Mouse (Mus musculus): ENCODE measurements at regions not wholly inside any gene's neighbourhood (a gene's known extent, or its start where the extent isn't known, plus 50 kb on each side); places are given as distances from the start of the nearest gene placed in this dataset.

DNA sequence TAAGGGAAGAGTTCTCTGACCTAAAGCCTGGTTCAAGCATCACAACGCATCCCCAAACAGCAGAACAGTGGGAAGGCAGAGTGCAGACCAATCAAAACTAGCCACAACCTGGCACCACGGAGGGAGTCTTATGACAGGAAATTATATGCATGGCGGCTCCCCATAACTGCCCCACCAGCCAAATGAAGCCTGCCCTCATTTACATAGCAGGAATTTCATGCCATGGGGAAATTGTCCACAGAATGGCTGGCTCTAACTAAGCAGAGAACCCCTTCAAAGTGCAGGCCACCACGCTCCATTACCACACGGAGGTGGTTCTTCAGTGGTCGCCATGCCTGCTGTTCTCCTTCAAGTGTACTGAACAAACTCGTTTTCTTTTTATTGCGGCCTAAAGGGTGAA, 126.3 kb upstream of the Zc3h12c start:
- DNase-seq, result no peak

DNA sequence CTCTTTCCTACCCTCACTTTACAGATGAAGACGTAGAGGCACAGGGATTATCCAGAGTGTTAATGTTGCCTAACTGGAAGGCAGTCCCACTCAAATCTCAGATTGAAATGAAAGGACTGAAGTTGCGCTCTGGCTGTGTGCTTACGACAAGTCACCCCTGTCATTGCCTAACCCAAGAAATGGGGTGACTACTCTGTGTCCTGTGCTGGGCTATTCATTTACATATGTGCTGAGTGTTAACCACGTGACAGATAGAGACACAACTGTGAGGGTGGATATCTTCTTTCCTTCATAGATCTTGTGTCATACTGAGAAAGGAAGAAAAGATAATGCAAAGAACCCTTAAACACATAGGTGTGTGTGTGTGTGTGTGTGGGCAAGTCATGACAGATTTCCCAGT, 120.7 kb upstream of the Zc3h12c start:
- DNase-seq, result no peak

DNA sequence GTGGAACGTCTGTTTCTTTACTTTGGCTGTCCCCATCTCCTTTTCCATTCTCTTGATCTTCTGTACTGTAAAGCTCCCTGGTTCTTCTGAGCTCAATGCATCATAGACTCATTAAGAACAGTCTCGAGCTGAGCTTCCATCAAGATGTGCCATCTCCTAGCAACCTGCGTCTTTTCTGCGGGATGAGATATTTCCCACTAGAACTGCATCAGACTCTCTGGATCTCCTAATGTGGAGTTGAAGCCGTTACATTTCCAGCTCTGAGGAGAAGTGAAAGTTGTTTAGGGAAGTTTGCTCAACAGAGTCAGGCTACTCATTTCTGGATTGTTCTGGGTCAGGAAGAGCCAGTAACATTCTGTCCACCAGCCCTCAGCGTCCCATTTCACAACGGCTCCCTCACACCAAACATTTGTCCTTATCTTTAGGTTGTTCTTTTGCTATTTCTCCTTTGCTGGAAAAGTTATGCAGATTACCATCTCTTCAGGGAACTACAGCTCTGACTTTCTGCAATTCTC, 119.4 kb upstream of the Zc3h12c start:
- DNase-seq, result no peak

DNA sequence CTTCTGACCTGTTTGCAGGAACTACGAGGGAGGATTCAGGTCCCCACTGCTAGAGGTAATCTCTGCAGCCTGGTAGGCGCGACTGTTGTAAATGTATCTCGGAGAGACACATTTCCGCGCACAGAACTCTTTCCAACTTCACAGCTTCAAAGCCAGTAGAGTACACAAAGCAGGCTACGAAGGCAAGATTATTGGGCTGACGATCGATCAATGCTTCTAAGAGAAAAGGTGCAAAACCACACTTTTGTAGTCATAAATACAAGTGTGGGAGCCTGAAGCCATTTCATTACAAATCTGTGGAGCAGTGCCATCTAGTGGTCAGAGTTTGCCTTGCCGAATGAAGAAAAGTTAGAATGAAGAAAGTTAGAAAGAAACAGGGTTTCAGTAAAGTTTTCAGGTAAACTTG, 118.9 kb upstream of the Zc3h12c start:
- DNase-seq, result no peak

GRCm38 (mm10) chr9:52286104-52286503, 117.7 kb upstream of the Zc3h12c start:
- no peak for DNase-seq

DNA sequence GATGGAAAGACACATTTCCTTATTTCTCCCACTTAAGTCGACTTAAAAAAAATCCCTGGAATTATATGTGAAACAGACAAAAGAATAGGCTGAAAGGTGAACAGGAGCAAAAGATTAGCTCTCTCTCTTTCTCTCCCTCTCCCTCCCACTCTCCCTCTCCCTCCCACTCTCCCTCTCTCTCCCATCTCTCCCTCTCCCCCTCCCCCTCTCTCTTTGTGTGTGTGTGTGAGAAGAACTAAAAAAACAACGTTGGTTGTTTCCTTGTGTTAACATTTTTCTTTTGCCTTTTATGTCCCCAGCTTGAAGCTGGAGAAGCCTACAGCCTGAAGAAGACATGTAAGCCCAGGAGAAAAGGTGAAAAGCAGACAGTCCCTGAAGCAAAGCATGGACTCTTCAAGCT, 115.2 kb upstream of the Zc3h12c start:
- DNase-seq, result no peak

- DNase-seq, result no peak
Measured at GRCm38 (mm10) chr9:52280995-52281394, 112.6 kb upstream of the Zc3h12c start.

DNA sequence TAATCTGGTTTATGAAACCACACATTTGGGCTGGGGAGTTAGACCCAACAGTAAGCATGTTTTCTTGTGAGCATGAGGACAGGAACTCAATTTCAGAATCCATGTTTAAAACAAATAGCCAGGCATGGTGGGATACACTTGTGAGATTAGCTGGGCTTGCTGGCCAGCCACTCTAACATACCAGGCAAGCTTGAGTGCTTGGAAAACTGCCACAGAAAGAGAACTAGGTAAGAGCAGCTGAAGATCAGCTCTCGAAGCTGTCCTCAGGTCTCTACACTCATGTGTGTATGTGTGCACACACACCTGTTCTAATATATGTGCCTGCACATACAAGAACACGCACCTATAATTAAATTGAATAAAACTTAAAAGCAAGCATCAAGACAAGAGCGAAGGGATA, 112.2 kb upstream of the Zc3h12c start:
- no peak for DNase-seq

GRCm38 (mm10) chr9:52278701-52279023, 110.3 kb upstream of the Zc3h12c start:
- DNase-seq, result no peak

GRCm38 (mm10) chr9:52277954-52278700, 109.8 kb upstream of the Zc3h12c start:
- DNase-seq, result no peak

GRCm38 (mm10) chr9:52273994-52274393, 105.6 kb upstream of the Zc3h12c start:
- DNase-seq, result no peak

GRCm38 (mm10) chr9:52272668-52273067, 104.3 kb upstream of the Zc3h12c start:
- DNase-seq, result no peak

- DNase-seq, result no peak
Measured at GRCm38 (mm10) chr9:52271345-52272116, 103.2 kb upstream of the Zc3h12c start.

DNA sequence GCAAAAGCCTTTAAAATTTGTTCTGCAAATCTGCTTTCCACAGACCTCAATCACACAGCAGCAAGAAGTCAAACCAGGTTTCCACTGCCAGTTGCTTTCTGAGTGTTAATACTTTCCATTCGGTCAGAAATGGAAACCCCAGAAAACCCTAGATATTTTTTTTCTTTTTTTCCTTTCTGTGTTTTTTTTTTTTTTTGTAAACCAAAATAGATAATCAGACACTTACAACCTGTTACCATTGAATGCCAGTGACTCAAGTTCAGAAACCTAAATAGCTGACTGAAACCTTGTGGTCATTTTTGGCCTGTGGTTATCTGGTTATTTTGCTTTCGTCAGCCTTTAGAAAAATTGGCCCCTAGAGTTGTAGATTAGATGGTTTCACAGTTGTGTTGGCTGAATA, 93.2 kb upstream of the Zc3h12c start:
- no peak for DNase-seq

- no peak for DNase-seq
Measured at GRCm38 (mm10) chr9:52259459-52259858, 91.1 kb upstream of the Zc3h12c start.

DNA sequence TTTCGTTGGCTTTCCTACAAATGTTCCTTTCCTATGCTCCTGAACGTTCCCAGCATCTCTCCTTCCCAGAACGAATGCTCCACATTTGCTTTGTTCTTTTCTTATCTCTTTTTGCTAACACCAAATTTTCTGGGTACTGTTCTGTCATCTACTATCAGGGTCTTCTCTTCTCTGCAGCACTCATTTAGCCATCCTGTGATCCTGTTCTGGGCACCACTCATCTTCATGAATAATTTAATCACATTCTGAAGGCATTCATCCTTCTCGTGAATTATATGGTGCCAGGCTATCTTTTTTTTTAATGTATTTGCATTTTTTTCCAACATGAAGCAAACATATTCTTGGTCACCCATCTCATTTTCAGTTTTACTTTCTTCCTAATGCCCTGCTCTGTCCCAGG, 87.3 kb upstream of the Zc3h12c start:
- no peak for DNase-seq

- no peak for DNase-seq
Measured at GRCm38 (mm10) chr9:52254475-52254874, 86.1 kb upstream of the Zc3h12c start.

DNA sequence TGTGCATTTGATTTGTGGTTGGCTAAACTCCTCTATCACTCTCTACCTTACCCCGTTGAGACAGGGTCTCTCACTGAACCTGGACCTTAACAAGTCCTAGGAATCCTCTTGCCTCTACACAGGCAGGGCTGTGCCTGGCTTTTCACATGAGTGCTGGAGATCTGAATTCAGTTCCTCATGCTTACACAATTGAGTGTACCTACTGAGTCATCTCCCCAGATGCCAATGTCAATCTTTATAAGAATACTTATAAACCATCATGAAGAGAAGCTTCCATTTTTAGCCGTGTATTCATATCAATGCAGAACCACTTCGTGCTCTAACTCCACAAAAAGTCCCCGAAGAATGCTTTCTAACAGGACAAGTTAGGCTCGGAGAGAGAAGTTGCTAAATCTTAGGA, 83.1 kb upstream of the Zc3h12c start:
- DNase-seq, result no peak

- DNase-seq, result no peak
Measured at GRCm38 (mm10) chr9:52246712-52247111, 78.3 kb upstream of the Zc3h12c start.

GRCm38 (mm10) chr9:52244081-52244480, 75.7 kb upstream of the Zc3h12c start:
- no peak for DNase-seq

GRCm38 (mm10) chr9:52243032-52243431, 74.7 kb upstream of the Zc3h12c start:
- no peak for DNase-seq

- DNase-seq, result no peak
Measured at GRCm38 (mm10) chr9:52241577-52241976, 73.2 kb upstream of the Zc3h12c start.

DNA sequence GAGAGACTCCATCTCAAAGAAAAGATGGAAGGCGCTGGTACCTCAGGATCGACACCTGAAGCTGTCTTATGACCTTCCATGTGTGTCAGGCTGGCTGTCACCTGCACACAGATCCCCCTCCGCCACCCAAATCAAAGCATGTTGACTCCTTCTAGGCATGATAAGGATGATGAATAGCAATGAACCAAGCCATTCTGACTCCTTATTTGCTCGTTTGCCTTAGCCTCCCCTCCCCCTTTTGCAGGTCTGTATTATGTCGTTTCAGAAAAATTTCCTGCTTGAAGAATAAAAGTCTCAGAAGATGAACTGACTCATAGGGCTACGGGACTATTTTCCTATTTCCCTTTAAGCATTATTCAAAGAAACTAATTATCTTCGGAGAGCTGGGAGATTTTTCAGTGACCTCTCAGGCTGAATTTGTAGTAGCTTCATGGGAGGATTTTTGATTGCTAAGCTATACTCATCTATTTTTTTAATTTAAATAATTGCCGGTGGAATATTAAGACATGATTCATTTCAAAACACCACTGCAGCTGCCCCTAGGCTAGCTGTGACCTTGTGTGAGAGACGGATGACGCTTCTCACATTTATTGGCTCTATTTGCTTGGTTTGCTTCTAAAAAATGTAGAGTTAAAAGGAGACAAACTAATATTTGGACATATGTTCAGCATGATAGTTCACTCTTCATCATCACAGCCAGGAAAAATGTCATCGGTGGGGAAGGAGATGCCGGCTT, 72.4 kb upstream of the Zc3h12c start:
- DNase-seq, result no peak

DNA sequence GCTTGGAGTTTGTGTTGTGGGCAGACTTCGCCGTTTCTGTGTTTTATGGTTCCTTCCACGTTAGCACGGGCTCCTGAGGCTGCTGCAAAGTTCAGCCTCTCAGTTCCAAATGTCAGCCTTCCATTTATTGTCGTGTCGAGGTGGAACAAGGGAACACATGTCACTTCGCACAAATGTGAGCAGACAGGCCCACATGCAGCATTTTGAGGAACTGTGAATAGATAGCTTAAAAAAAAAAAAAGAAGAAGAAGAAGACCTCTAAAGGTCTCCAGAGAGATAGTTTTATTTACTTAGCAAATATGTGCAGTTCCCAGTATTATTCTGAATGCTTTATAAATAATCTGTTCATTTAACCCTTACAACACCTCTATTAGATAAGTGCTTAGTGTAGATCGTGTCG, 66.4 kb upstream of the Zc3h12c start:
- DNase-seq, result no peak

All from thymus, adult 18-20 months (tissue).